Mouse (Mus musculus) bone marrow macrophage, adult 2 months (primary cell): ENCODE results near the gene Nrg4.
"Not testable (repeated sequence)": the region's sequence is repeated elsewhere in the genome, so short reads cannot be mapped to it uniquely, and the experiment has no call there.

Experiments
- CTCF ChIP-seq: IDR thresholded peaks from 2 replicates; pipeline ENCODE4 v1.5.1; 2012; ENCODE audit warnings: low read depth, mild to moderate bottlenecking, low read length, moderate library complexity
- POLR2A ChIP-seq: IDR thresholded peaks from 2 replicates; pipeline ENCODE4 v1.6.1; 2012; ENCODE audit warnings: mild to moderate bottlenecking, low read depth, low read length, borderline replicate concordance

DNA sequence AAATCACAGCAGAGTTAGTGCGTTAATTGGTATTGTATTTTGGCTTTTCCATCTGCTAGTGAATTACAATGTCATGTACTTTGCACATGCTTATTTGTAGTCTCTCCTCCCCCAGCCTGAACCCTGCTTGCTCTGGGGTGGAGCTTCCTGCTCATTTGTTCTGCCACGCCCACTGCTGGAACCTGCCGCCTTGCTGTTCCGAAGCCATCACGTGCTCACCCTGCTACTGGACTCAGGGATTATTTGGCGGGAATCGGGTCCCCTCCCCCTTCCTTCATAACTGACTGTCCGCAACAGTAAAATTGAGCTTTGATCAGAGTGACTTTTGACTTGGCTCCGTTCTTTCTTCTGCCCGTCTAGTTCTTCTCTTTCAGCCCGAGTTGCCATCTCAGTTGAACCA lies 93.6 kb downstream of the Nrg4 start:
- not testable (repeated sequence) for TF ChIP-seq POLR2A, CTCF
